Mouse (Mus musculus): Measurements from ENCODE around the gene Gm42669. TPM values are rescaled to one million over a fixed set of nuclear protein-coding genes. Genes with fewer than 3 reads are reported as not detected.

The Gm42669 gene
- polyA plus RNA-seq (2015; fragmentation: Nextera tagmentation; extraction: Ambion mirVana): 0.14 and 0.35 TPM in 2 replicates

GRCm38 (mm10) chr5:107507321-107507720 is at the start of gene Gm42669:
TSS of gene Gm42669 (plus strand) at chr5:107507621.

DNA sequence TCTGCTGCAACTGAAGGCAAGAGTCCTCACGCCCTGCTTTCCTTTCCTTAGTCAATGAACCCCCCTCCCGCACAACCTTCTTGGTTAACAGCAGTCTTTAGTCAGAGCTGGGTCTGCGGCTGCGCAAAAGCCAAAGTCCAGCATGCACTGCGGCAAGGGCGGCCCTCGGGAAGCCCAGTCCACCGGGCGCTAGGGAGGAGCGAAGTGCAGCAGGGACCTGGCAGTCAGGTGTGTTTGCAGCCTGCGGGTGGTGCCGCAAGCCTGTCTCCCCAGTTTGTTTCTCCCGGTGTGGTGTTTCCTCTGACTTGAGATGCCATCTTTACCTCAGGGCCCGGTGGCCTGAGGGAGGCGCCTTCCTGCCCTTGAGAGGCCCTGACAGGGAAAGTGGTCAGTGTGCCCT is 27.2 kb downstream of the Gm42669 start, which contains the start of gene 1700028K03Rik:
TSS of gene 1700028K03Rik (plus strand) at position 129 of the 400 bp plus-strand sequence.

GRCm38 (mm10) chr5:107597301-107598077 is 90.1 kb downstream of the Gm42669 start, which contains the start of the genes Rpap2 and Glmn:
TSS of gene Rpap2 (plus strand) at chr5:107597373.
TSS of gene Glmn (minus strand) at chr5:107597888.

Other genes starting within 250 kb of the Gm42669 start
- 19.2 and 20.0 TPM in 2 replicates for gene Tgfbr3, start 218.0 kb upstream of the Gm42669 start, polyA plus RNA-seq (2015; fragmentation: Nextera tagmentation; extraction: Ambion mirVana)
- 2.2 and 2.5 TPM in 2 replicates for gene Brdt, start 176.5 kb upstream of the Gm42669 start, polyA plus RNA-seq (2015; fragmentation: Nextera tagmentation; extraction: Ambion mirVana)
- 3.0 and 4.5 TPM in 2 replicates for gene Ephx4, start 104.9 kb upstream of the Gm42669 start, polyA plus RNA-seq (2015; fragmentation: Nextera tagmentation; extraction: Ambion mirVana)
- not detected in 2 replicates for gene Lpcat2b, start 76.1 kb upstream of the Gm42669 start, polyA plus RNA-seq (2015; fragmentation: Nextera tagmentation; extraction: Ambion mirVana)
- gene Btbd8, start 69.6 kb upstream of the Gm42669 start, polyA plus RNA-seq (2015; fragmentation: Nextera tagmentation; extraction: Ambion mirVana): 4.3 and 5.5 TPM in 2 replicates
- 0.04 TPM in 1 of 2 replicates, not detected in the other for gene 1700028K03Rik, start 27.1 kb downstream of the Gm42669 start, polyA plus RNA-seq (2015; fragmentation: Nextera tagmentation; extraction: Ambion mirVana)
- gene Rpap2, start 89.8 kb downstream of the Gm42669 start, polyA plus RNA-seq (2015; fragmentation: Nextera tagmentation; extraction: Ambion mirVana): 12.9 and 13.4 TPM in 2 replicates
- 18.2 and 20.7 TPM in 2 replicates for gene Glmn, start 90.3 kb downstream of the Gm42669 start, polyA plus RNA-seq (2015; fragmentation: Nextera tagmentation; extraction: Ambion mirVana)
- 0.27 and 0.69 TPM in 2 replicates for gene Gfi1, start 218.4 kb downstream of the Gm42669 start, polyA plus RNA-seq (2015; fragmentation: Nextera tagmentation; extraction: Ambion mirVana)